Mouse (Mus musculus): ENCODE measurements around the gene Cyp1a2. TPM values are rescaled to one million over a fixed set of nuclear protein-coding genes. Genes with fewer than 3 reads are reported as not detected.

Cyp1a2 gene
- polyA plus RNA-seq, 1 experiment from 2014 or later, result not detected

DNA sequence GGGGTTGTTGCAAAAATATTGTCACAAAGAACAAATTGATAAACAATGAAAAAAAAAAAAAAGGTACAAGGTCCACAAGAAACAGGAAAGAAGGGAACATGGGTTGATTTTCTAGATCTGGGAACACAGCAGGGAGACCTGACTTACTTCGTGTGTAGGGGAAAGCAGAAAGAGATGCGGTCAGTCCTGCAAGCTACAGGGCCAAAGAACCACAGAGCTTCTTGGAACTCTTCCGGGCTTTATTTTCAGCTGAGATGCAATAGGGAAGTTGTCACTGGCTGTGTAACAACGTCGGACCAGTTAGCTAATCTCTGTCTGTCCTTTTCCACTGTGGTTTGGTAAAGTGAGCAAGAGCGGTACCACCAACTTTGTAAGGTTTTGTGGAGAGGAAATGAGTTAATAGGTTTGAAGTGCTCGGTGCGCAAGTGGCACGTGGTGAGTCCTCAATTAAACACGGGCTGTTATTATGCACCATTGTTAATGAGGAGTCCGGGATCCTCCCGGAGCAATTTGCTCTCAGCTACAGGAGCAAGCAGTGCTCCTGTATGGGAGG, 36.9 kb downstream of the Cyp1a2 start:
- H3K27me3 ChIP-seq (ENCODE audit: control insufficient read depth, insufficient read depth, low read depth, low read length), result no peaks in the 10 kb centered on the region
- H3K4me1 ChIP-seq (ENCODE audit: control insufficient read depth, insufficient read depth, low read length), result peaks cover 26% of the 10 kb centered on the region
- H3K27ac ChIP-seq (ENCODE audit: low read length), result no peak overlapping the region
- no peaks in the 10 kb centered on the region; the same call in 1 of the 2 replicates for H3K36me3 ChIP-seq (ENCODE audit: control insufficient read depth, insufficient read depth, low read length)
- no peaks in the 10 kb centered on the region for H3K9me3 ChIP-seq (replicated peaks; ENCODE audit: control insufficient read depth, low read length, poor library complexity, severe bottlenecking)
- ATAC-seq, result no peak
- H3K4me2 ChIP-seq (ENCODE audit: low read length), result no peak overlapping the region
- H3K9ac ChIP-seq (ENCODE audit: low read depth, low read length), result no peak overlapping the region
- 71% methylated on average over 12 of the region's 12 CpGs for WGBS
- H3K4me3 ChIP-seq (ENCODE audit: low read depth, low read length), result no peak overlapping the region

DNA sequence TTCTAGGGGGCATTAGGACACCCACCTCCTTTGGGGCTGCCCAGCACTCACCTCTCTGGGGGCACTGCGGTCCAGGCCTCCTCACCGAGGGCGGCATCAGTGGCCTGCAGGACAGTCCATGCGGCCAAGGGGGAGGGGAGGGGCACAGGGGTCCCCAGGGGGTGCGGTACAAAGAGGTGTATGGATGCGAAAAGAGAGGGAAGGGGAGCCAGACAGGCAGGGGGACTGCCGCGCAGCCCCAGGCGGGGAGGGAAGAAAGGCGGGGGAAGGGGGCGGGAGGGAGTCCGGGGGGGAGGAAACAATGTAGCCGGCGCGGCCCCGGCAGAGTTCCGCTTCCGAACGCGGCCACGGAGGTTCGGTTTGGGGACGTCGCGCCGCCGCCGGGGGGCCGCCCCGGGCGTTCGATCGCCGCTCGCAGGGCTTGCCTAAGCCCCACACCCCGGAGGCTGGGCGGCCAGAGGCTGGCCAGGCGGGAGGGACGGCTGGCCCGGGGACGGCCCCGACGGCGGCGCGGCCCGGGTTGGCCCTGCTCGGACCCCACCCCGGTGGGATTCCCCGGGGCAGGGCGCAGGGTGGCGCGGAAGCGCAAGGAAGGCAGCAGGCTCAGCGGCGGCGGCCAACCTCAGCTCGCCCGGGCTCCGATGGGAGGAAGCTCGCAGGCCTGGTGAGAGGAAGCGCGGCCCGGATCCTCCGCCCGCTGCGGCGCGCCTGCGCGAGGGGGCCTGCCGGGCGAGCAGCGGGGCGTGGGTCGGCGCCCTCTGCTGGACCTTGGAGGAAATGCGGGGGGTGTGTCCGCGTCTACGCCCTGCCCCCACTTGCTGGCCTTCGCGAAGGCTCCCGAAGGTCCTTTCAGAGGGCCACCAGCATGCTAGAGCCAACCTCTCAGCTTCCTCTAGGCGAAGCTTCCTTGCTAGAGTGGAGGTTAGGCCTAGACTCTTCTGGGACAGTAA, 38.3 kb downstream of the Cyp1a2 start:
- Histone ChIP-seq H3K27ac (ENCODE audit: low read length) (peak overlapping the region; percentile 93), H3K36me3 (ENCODE audit: control insufficient read depth, insufficient read depth, low read length) (no peaks in the 10 kb centered on the region; the same call in 1 of the 2 replicates), H3K9ac (ENCODE audit: low read depth, low read length) (peak overlapping the region; percentile 100), H3K4me3 (ENCODE audit: low read depth, low read length) (peak overlapping the region; percentile 94), H3K9me3 (replicated peaks; ENCODE audit: control insufficient read depth, low read length, poor library complexity, severe bottlenecking) (no peaks in the 10 kb centered on the region), H3K27me3 (ENCODE audit: control insufficient read depth, insufficient read depth, low read depth, low read length) (no peaks in the 10 kb centered on the region), H3K4me2 (ENCODE audit: low read length) (peak overlapping the region; percentile 88), H3K4me1 (ENCODE audit: control insufficient read depth, insufficient read depth, low read length) (peaks cover 40% of the 10 kb centered on the region)
- under 1% methylated on average over 63 of the region's 85 CpGs for WGBS
- ATAC-seq, result peak; percentile 90

DNA sequence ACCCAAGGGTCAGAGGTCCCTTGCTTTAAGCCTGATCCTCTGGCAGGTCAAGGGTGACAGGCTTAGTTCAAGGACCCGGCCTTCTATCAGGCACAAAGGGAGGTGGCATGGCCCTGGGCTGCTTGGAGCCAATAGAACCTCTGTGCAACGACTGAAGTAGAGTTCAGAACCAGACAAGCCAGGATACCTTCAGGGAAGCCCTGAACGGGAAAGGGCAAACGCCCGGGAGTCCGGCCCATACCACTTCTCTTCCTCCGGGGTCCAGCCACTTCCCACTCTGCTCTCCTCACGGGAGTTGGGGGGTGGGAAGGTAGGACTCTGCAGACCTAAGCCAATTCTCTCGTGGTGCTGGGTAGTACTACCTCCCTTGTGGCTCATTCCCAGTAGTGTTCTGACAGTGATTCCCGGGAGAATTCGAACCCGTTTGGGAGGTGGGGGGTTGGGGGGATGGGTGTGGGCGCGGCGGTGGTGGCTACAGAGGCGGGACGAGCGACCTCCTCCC, 39.0 kb downstream of the Cyp1a2 start:
- Histone ChIP-seq H3K27me3 (ENCODE audit: control insufficient read depth, insufficient read depth, low read depth, low read length) (no peaks in the 10 kb centered on the region), H3K27ac (ENCODE audit: low read length) (peak overlapping the region; percentile 93), H3K4me1 (ENCODE audit: control insufficient read depth, insufficient read depth, low read length) (peaks cover 48% of the 10 kb centered on the region), H3K4me2 (ENCODE audit: low read length) (peak overlapping the region; percentile 88), H3K9me3 (replicated peaks; ENCODE audit: control insufficient read depth, low read length, poor library complexity, severe bottlenecking) (no peaks in the 10 kb centered on the region), H3K4me3 (ENCODE audit: low read depth, low read length) (peak overlapping the region; percentile 94), H3K36me3 (ENCODE audit: control insufficient read depth, insufficient read depth, low read length) (no peaks in the 10 kb centered on the region; the same call in 1 of the 2 replicates), H3K9ac (ENCODE audit: low read depth, low read length) (peak overlapping the region; percentile 100)
- ATAC-seq, result peak; percentile 32
- WGBS, result under 1% methylated on average over 18 of the region's 18 CpGs

DNA sequence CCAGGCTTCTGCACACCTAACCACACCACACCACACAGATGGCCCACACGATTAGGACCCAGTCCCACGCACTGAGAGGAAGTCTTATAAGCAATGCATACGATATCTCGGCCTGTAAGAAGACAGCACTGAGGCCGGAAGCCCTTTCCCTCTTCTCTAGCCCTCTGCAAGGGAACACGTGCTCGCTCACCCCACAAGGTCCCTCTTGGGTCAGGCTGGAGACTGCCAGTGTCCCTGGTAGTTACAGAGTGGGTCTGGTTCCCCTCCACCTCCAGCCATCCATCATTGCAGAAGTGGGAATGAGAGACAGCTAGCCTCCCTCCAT, 39.7 kb downstream of the Cyp1a2 start:
- H3K27ac ChIP-seq (ENCODE audit: low read length), result no peak overlapping the region
- peak overlapping the region; percentile 100 for H3K9ac ChIP-seq (ENCODE audit: low read depth, low read length)
- H3K36me3 ChIP-seq (ENCODE audit: control insufficient read depth, insufficient read depth, low read length), result no peaks in the 10 kb centered on the region; the same call in 1 of the 2 replicates
- no peak for ATAC-seq
- peaks cover 54% of the 10 kb centered on the region for H3K4me1 ChIP-seq (ENCODE audit: control insufficient read depth, insufficient read depth, low read length)
- peak overlapping the region; percentile 94 for H3K4me3 ChIP-seq (ENCODE audit: low read depth, low read length)
- 64% methylated on average over 7 of the region's 7 CpGs for WGBS
- no peaks in the 10 kb centered on the region for H3K9me3 ChIP-seq (replicated peaks; ENCODE audit: control insufficient read depth, low read length, poor library complexity, severe bottlenecking)
- H3K4me2 ChIP-seq (ENCODE audit: low read length), result peak overlapping the region; percentile 88
- no peaks in the 10 kb centered on the region for H3K27me3 ChIP-seq (ENCODE audit: control insufficient read depth, insufficient read depth, low read depth, low read length)

DNA sequence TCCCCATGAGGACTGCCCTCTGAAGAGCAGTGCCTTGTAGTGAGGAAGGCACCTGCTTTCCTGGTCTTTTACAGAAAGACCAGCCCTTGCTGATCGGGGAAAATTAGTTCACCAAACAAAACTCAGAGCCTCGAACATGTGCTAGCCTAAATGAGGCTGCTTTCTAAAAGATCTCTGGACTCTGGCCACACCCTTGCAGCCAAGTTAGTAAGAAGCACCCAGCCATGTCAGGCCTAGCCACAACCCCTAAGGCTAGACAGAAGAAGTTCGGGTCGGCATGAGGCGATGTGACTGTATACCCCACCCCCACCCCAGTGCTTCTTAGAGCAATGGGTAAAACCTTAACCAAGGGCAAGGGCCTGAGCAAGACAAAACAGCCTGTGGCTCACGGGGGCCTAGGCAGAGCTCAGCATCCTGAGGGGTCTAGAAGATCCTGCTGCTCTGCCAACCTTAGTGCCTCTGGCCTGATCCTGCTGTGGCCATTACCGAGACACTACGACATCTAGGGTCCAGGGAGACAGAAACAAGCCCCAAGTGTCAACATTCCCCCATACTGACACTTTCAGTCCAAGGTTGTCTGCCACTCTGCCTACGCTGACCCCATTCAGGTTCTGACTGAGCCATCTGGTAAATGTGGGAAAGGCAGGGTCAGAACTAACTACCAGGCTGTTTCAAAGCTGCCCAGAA, 40.2 kb downstream of the Cyp1a2 start:
- Histone ChIP-seq H3K9ac (ENCODE audit: low read depth, low read length) (peak overlapping the region; percentile 100), H3K36me3 (ENCODE audit: control insufficient read depth, insufficient read depth, low read length) (no peaks in the 10 kb centered on the region; the same call in 1 of the 2 replicates), H3K9me3 (replicated peaks; ENCODE audit: control insufficient read depth, low read length, poor library complexity, severe bottlenecking) (no peaks in the 10 kb centered on the region), H3K27me3 (ENCODE audit: control insufficient read depth, insufficient read depth, low read depth, low read length) (no peaks in the 10 kb centered on the region), H3K27ac (ENCODE audit: low read length) (no peak overlapping the region), H3K4me3 (ENCODE audit: low read depth, low read length) (peak overlapping the region; percentile 94), H3K4me2 (ENCODE audit: low read length) (peak overlapping the region; percentile 88), H3K4me1 (ENCODE audit: control insufficient read depth, insufficient read depth, low read length) (peaks cover 59% of the 10 kb centered on the region)
- ATAC-seq, result no peak
- WGBS, result 69% methylated on average over 9 of the region's 9 CpGs

DNA sequence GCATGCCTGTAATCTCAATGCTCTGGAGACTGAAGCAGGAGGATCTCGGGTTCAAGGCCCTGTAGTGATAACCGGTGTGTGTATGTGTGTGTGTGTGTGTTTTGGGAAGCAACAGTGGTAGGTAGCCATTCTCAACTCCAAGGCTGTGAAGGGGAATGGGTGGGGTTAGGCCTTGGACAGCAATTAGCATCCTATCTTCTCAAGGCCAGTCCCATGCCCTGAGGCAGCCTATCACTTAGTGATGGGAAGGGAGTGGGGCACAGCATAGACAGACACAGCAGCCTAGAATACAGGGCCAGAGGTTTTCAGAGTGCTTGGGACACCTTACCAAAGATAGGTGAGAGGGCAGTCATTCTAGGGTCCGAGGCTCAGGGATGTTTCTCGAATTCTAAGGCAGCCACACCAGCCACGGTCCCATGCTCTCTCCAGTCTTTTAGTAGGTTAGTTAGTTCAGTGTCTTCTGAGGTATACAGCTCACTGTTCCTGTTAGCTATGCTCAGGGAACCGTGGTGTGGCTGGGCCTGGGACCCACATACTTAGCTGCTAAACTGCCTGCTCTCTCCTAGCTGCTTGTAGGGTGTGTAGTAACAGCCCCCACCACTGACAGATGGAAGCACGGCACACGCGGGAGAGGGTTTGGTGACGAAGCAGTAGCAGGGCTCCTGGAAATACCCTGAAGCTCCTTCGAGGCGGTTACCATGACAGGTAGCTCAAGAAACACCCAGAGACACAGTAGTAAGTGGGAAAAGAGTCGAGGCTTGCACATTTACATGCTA, 41.5 kb downstream of the Cyp1a2 start:
- no peak for ATAC-seq
- no peak overlapping the region for H3K4me2 ChIP-seq (ENCODE audit: low read length)
- H3K4me1 ChIP-seq (ENCODE audit: control insufficient read depth, insufficient read depth, low read length), result peaks cover 66% of the 10 kb centered on the region
- H3K9ac ChIP-seq (ENCODE audit: low read depth, low read length), result 0 out of 2 replicates have a peak overlapping the region, but pooled peaks have one; percentile 28
- no peaks in the 10 kb centered on the region; the same call in 1 of the 2 replicates for H3K36me3 ChIP-seq (ENCODE audit: control insufficient read depth, insufficient read depth, low read length)
- H3K27me3 ChIP-seq (ENCODE audit: control insufficient read depth, insufficient read depth, low read depth, low read length), result no peaks in the 10 kb centered on the region
- no peaks in the 10 kb centered on the region for H3K9me3 ChIP-seq (replicated peaks; ENCODE audit: control insufficient read depth, low read length, poor library complexity, severe bottlenecking)
- H3K27ac ChIP-seq (ENCODE audit: low read length), result no peak overlapping the region
- H3K4me3 ChIP-seq (ENCODE audit: low read depth, low read length), result no peak overlapping the region
- 86% methylated on average over 13 of the region's 13 CpGs for WGBS

DNA sequence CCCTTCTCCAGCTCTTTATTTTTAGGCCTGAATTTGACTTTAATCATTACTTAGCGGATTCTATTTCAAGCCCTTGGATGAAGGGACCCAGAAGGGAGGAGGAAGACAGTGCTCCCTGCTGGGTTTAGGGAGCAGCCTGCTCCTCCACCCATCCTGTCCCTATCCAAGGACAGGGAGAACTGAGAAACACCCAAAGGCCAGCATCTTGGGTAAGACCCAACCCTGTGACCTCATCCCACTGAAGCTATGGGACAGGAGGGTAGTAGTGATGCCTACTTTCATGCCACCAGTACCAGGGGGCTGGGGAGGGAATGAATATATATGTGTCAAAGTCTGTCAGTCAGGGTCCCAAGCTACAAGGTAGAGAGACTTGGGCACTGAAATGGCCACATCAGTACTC, 42.5 kb downstream of the Cyp1a2 start:
- Histone ChIP-seq H3K9ac (ENCODE audit: low read depth, low read length) (0 out of 2 replicates have a peak overlapping the region, but pooled peaks have one; percentile 31), H3K27ac (ENCODE audit: low read length) (no peak overlapping the region), H3K36me3 (ENCODE audit: control insufficient read depth, insufficient read depth, low read length) (no peaks in the 10 kb centered on the region; the same call in 1 of the 2 replicates), H3K4me1 (ENCODE audit: control insufficient read depth, insufficient read depth, low read length) (peaks cover 66% of the 10 kb centered on the region), H3K27me3 (ENCODE audit: control insufficient read depth, insufficient read depth, low read depth, low read length) (no peaks in the 10 kb centered on the region), H3K4me2 (ENCODE audit: low read length) (no peak overlapping the region), H3K4me3 (ENCODE audit: low read depth, low read length) (no peak overlapping the region), H3K9me3 (replicated peaks; ENCODE audit: control insufficient read depth, low read length, poor library complexity, severe bottlenecking) (no peaks in the 10 kb centered on the region)
- WGBS, result 88% methylated on average over 1 of the region's 1 CpGs
- ATAC-seq, result no peak

DNA sequence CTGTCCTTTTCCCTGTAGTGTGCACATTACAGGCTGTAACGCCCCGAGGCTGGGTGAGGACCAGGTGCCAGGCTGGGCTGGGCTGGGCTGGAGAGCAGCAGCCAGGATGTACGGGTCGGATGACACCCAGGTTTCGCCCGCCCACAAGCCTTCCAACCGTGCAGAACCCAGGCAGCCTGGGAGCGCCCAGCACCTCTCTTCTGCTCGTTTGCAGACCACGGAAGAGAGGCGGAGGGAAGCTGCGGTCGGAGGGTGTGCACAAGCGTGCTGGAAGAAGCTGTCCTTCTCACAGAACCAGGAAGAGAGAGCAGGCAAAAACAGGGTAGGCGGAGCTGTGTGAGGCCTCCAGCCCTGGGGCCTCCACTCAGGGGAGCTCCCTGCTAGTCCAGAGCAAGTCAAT, 43.1 kb downstream of the Cyp1a2 start:
- H3K4me3 ChIP-seq (ENCODE audit: low read depth, low read length), result no peak overlapping the region
- H3K9me3 ChIP-seq (replicated peaks; ENCODE audit: control insufficient read depth, low read length, poor library complexity, severe bottlenecking), result no peaks in the 10 kb centered on the region
- peaks cover 66% of the 10 kb centered on the region for H3K4me1 ChIP-seq (ENCODE audit: control insufficient read depth, insufficient read depth, low read length)
- peak overlapping the region; percentile 42 for H3K9ac ChIP-seq (ENCODE audit: low read depth, low read length)
- peak overlapping the region; percentile 43 for H3K27ac ChIP-seq (ENCODE audit: low read length)
- H3K4me2 ChIP-seq (ENCODE audit: low read length), result peak overlapping the region; percentile 36; the same call in 1 of the 2 replicates
- no peaks in the 10 kb centered on the region; the same call in 1 of the 2 replicates for H3K36me3 ChIP-seq (ENCODE audit: control insufficient read depth, insufficient read depth, low read length)
- no peak for ATAC-seq
- no peaks in the 10 kb centered on the region for H3K27me3 ChIP-seq (ENCODE audit: control insufficient read depth, insufficient read depth, low read depth, low read length)
- 32% methylated on average over 15 of the region's 15 CpGs for WGBS
